Mouse (Mus musculus): ENCODE results near the gene Olfr322.

- no peak for TF ChIP-seq CTCF (IDR thresholded peaks at IDR 0.05; ENCODE audit: low read depth)
- TF ChIP-seq EP300 (optimal IDR thresholded peaks at IDR 0.05) = no peak
These were observed 23.7 kb upstream of the Olfr322 start for GRCm38 (mm10) chr11:58634878-58635277.
